Mouse (Mus musculus): Measurements from ENCODE around the gene Ankra2. TPM values are rescaled to one million over a fixed set of nuclear protein-coding genes. Genes with fewer than 3 reads are reported as not detected.

Ankra2 gene
- total RNA-seq, 2 experiments from 2014 or later: 50.0 to 50.4 TPM

- Histone ChIP-seq H3K4me3 (peak overlapping the region; percentile 9; the same call in 1 of the 2 replicates), H3K27ac (peak overlapping the region; percentile 64; the same call in 1 of the 2 replicates)
- peak; percentile 77 to 87 for DNase-seq (ENCODE audit: low spot score in 2 of 2)
- TF ChIP-seq CTCF (conservative IDR thresholded peaks at IDR 0.05): peak; percentile 77
Measured at GRCm38 (mm10) chr13:98298833-98299758, 36.2 kb downstream of the Ankra2 start.

GRCm38 (mm10) chr13:98305257-98305656 lies 42.4 kb downstream of the Ankra2 start:
- no peak for TF ChIP-seq CTCF (conservative IDR thresholded peaks at IDR 0.05)
- no peak for DNase-seq (ENCODE audit: low spot score in 2 of 2)
- no peak overlapping the region for H3K27ac ChIP-seq
- no peak overlapping the region for H3K4me3 ChIP-seq

DNA sequence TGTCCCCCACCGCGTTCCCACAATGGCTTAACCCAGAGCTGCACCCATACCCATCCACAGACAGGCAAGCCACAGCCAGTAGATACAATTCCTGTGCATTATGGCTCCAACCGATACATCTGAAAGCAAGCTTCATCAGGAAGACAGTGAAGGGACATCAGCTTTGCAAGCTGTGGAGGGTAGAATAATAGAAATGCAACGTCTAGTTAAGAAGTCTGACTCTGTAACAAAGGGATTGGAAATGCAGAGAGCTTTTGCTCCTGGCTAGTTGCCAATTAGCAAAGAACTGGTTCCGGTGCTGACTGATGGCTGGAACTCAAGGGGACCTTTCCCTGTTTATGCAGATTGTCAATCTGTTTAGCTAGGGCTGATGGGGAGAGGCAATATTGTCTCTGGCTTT lies 43.5 kb downstream of the Ankra2 start:
- H3K4me3 ChIP-seq: no peak overlapping the region
- H3K27ac ChIP-seq: peak overlapping the region; percentile 75
- DNase-seq (ENCODE audit: low spot score in 2 of 2): no peak
- no peak for TF ChIP-seq CTCF (conservative IDR thresholded peaks at IDR 0.05)

- peak overlapping the region; percentile 75 for H3K27ac ChIP-seq
- no peak for TF ChIP-seq CTCF (conservative IDR thresholded peaks at IDR 0.05)
- no peak overlapping the region for H3K4me3 ChIP-seq
- DNase-seq (ENCODE audit: low spot score in 2 of 2): no peak
Measured at GRCm38 (mm10) chr13:98306852-98307475, 44.1 kb downstream of the Ankra2 start.

DNA sequence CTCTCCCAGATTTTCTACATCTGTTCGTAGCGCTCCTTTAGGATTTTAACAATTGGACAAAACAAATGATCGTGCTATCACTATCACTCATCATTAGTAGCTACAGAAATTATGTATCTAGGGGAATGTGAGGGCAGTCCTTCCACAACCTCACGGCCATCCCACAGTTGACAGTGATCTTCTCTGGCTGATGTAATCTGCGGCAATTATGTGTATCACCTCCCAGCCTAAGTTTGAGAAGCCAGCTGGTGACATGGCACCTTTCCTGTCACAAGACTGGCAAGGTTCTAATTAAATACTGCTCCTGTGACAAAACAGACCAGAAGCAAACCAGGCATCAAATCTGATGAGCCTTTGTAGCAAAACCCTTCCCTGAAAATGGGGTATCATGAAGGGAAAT lies 45.1 kb downstream of the Ankra2 start:
- Histone ChIP-seq H3K4me3 (no peak overlapping the region), H3K27ac (no peak overlapping the region)
- no peak for TF ChIP-seq CTCF (conservative IDR thresholded peaks at IDR 0.05)
- no peak for DNase-seq (ENCODE audit: low spot score in 2 of 2)

- H3K27ac ChIP-seq: no peak overlapping the region
- no peak overlapping the region for H3K4me3 ChIP-seq
- TF ChIP-seq CTCF (conservative IDR thresholded peaks at IDR 0.05): no peak
- DNase-seq (ENCODE audit: low spot score in 2 of 2): no peak
Measured at GRCm38 (mm10) chr13:98308724-98309123, 45.9 kb downstream of the Ankra2 start.

DNA sequence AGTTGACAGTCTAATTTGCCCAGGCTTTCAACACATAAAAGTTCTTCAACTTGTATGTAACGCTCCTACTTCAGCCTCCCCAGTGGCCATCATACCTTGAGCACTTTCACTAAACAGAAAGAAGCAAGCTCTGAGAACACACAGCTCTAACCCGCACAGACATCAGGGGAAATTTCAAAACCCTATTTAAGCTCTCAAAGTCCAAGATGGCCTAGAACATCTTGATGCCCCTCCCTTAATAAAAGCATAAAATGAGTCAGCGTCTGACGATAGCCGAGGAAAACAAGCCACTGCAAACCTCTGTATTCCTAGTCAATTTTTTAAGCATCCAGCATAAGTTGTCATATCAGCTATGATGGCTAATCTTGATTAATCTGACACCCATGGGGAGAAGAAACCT lies 48.7 kb downstream of the Ankra2 start:
- DNase-seq (ENCODE audit: low spot score in 2 of 2): no peak
- TF ChIP-seq CTCF (conservative IDR thresholded peaks at IDR 0.05): no peak
- no peak overlapping the region for H3K27ac ChIP-seq
- no peak overlapping the region for H3K4me3 ChIP-seq

GRCm38 (mm10) chr13:98313631-98314030 lies 50.8 kb downstream of the Ankra2 start:
- H3K27ac ChIP-seq: no peak overlapping the region
- TF ChIP-seq CTCF (conservative IDR thresholded peaks at IDR 0.05): no peak
- no peak for DNase-seq (ENCODE audit: low spot score in 2 of 2)
- H3K4me3 ChIP-seq: no peak overlapping the region

DNA sequence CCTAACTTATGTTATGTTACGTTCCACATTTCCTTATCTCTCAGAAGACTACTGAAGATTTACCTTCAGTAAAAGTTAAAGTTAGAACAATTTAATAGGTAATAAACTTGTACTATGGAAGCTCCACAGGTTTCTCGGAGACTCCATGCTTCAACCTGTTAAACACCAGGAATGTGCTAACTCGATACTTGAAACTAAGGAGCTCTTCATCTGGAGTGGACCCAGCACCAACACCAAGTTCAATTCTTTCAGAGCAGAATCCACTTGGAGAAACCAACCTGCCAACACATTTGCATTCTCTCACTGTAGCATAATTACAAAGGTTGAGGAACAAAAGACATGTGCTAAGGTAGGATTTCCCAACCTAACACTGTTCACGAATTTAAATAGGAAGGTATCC lies 52.2 kb downstream of the Ankra2 start:
- TF ChIP-seq CTCF (conservative IDR thresholded peaks at IDR 0.05): no peak
- peak overlapping the region; percentile 87 for H3K4me3 ChIP-seq
- DNase-seq (ENCODE audit: low spot score in 2 of 2): no peak
- H3K27ac ChIP-seq: no peak overlapping the region

GRCm38 (mm10) chr13:98316140-98316479 lies 53.2 kb downstream of the Ankra2 start:
- no peak for TF ChIP-seq CTCF (conservative IDR thresholded peaks at IDR 0.05)
- Histone ChIP-seq H3K4me3 (peak overlapping the region; percentile 87), H3K27ac (peak overlapping the region; percentile 93)
- DNase-seq (ENCODE audit: low spot score in 2 of 2): no peak

DNA sequence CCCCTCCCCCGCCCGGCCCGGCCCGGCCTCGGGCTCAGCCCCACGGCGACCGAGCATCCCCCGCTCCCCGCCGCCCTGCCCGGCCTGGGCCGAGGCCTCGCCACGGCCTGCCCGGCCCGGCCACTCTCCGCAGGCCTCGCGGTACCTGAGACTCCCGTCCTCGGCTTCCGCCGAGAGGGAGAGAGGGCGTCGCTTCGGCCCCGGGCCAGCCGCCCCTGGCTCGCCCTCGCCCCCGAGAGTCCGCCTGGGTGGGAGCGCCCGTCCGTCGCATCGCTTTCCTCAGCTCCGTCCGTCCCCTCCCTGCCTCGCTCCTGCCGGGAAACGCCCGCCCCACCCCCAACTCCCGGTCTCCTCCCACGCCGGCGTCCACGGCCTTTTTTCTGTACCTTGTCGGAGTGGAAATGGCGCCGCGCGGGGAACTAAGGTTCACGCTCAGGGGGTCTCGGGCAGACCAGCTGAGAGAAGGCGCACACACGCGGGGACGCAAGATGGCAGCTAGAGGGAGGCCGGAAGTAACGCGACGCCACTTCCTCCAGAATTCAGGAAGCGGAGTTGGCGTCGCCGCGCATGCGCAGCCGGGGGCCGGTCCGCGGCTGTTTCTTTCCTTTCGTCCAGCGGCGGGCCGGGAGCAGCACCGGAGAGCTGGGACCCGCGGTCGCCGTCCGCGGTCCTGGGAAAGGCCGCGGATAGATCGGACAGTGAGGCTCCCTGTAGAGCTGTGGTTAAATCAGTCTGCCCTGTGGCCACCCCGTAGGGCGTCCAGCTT lies 53.8 kb downstream of the Ankra2 start, which contains the start of gene Btf3:
Btf3 (minus strand) TSS at position 527 of the 766 bp plus-strand sequence.
- peak; percentile 92 to 94 for DNase-seq (ENCODE audit: low spot score in 2 of 2)
- peak; percentile 60 for TF ChIP-seq CTCF (conservative IDR thresholded peaks at IDR 0.05)
- H3K4me3 ChIP-seq: peak within 1 kb of the TSS; percentile 87
- peak within 1 kb of the TSS; percentile 93 for H3K27ac ChIP-seq

DNA sequence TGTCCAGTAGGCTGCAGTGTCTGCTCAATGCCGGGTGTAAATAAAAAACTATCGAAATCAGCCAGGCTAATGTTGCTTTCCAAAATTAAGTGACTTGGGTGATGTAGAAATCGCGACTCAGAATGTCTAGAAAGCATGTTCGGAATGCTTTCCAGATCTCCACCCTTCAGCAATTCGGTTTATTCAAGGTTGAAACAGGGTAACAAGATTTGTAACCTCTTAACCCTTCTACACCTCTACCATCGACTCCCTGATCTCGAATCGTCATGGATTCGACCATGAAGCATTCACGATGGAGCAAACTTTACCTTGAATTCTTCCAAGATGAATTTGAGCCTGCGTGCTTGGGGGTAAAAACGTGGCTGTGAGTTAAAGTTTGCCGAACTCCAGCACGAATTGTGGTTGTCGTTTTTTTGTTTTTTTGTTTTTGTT lies 54.4 kb downstream of the Ankra2 start:
- Histone ChIP-seq H3K4me3 (peak overlapping the region; percentile 87), H3K27ac (peak overlapping the region; percentile 93)
- DNase-seq (ENCODE audit: low spot score in 2 of 2): no peak
- TF ChIP-seq CTCF (conservative IDR thresholded peaks at IDR 0.05): no peak

DNA sequence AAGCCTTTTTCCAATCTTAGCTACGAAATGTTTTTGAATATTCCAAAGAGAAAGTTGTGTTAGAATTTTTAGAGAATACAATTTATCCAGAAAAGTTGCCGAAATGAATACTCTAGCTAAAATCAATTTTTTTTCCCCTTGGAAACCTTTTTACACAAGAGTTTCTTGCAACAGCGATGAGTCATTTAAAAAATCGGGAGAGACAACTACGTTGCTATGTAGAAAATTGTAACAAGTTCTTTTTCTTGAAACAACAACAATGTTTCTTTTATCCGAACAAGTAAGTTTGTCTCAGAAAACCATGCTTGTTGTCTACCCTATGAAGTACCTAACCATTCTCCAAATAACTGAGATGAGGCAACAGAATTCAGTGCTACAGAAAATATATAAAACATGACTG lies 55.0 kb downstream of the Ankra2 start:
- peak overlapping the region; percentile 87 for H3K4me3 ChIP-seq
- H3K27ac ChIP-seq: no peak overlapping the region
- no peak for TF ChIP-seq CTCF (conservative IDR thresholded peaks at IDR 0.05)
- DNase-seq (ENCODE audit: low spot score in 2 of 2): no peak

Other genes starting within 250 kb of the Ankra2 start
- 100 to 1,000 TPM; 103 to 110 TPM for gene Arhgef28, start 56.6 kb upstream of the Ankra2 start, total RNA-seq (2021)
- 10 to 100 TPM; 21.5 to 22.5 TPM for gene Utp15, start within 50 bp of the Ankra2 start, total RNA-seq (2021)
- not detected for gene Gm21976, start 16.8 kb downstream of the Ankra2 start, total RNA-seq (2021)
- gene Btf3, start 53.9 kb downstream of the Ankra2 start, total RNA-seq (2021): 100 to 1,000 TPM; 198 TPM
- gene Foxd1, start 91.2 kb downstream of the Ankra2 start, total RNA-seq (2021): 1 to 10 TPM in 1 of 2 experiments, under 1 TPM in 1; 0.69 to 1.2 TPM
- not detected for gene Gm10320, start 228.9 kb downstream of the Ankra2 start, total RNA-seq (2021)